In the genomic region with DNA sequence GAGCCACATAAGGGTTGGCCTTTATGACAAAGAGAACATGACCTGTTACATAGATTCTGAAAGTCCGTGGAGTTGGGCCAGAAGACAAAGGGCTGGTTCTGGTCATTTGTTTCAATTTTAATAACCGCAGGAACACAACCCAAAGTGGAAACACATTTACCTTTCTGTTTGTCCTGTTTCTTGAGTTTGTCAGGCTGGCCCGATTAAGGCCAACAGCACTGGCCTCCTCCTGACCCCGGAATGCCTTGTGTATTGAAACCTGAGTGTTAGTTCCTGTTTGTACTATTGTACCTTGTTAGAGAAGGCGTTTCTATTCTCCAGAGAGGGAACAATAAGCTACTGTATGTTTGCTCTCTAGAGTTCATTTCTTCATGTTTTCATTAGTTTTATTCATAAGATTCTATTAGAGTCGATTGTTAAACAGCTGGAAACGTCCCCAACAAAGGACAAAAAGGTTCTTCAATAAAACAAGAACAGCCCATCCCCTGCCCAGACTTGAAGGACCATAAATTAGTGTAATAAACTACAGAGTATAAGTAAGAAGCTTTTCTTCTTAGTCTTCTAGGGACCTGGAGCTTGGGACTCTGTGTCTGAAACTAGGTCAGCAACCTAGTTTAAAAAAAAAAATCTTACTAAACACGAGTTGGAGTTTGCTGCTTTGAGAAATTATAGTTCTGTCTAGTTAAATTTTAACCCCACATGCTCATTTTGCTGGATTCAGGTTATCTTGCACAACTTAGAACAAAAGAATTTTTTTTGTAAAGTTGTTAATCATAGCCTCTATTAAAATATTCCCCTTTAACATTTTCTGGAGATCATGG, we compare ENCODE assay signal across 15 mouse cellular contexts. TPM values are rescaled to one million over a fixed set of nuclear protein-coding genes. Genes with fewer than 3 reads are reported as not detected.
DNase-seq lines count a peak whose midpoint lies in the region; ATAC-seq and TF ChIP-seq lines count a peak whose summit lies in the region.
"Had no signal": no experiment of that assay in that cellular context is flagged by ENCODE, and none has a peak within 500 bp of the region (broad histone marks: within the 10 kb centered on the region; RNA-seq: fewer than 3 reads in every experiment).

No protein-coding gene starts in this region.

- peak; percentile 28 for DNase-seq in lung, postnatal 36 days
- DNase-seq in lung, postnatal 4 days, result no peak
- DNase-seq in embryonic facial prominence, embryonic 11.5 days (ENCODE audit: low spot score), result peak; percentile 37
- peak; percentile 63 for DNase-seq in stomach, postnatal 0 days (ENCODE audit: low spot score)
- DNase-seq in forebrain, embryonic 11.5 days (ENCODE audit: low spot score), result no peak
- DNase-seq in liver, postnatal 0 days, result no peak
- DNase-seq: cerebellum, adult 11-12 months; gastrocnemius, postnatal 10 days; heart, postnatal 14 days had no signal

- H3K9ac ChIP-seq in embryonic facial prominence, embryonic 11.5 days (replicated peaks; ENCODE audit: low read length), result no peak overlapping the region
- no peak overlapping the region for H3K9ac ChIP-seq in intestine, postnatal 0 days (ENCODE audit: low read depth, low read length)
- no peak overlapping the region for H3K9ac ChIP-seq in stomach, postnatal 0 days (ENCODE audit: low read length)
- no peak overlapping the region for H3K9ac ChIP-seq in forebrain, embryonic 11.5 days (ENCODE audit: low read length)
- H3K9ac ChIP-seq in liver, postnatal 0 days (replicated peaks), result no peak overlapping the region
- H3K9ac ChIP-seq: forebrain, embryonic 13.5 days; liver, embryonic 15.5 days had no signal

- TF ChIP-seq CTCF in intestine, postnatal 0 days (IDR thresholded peaks at IDR 0.05; ENCODE audit: low read depth), result no peak
- TF ChIP-seq CTCF in stomach, postnatal 0 days (IDR thresholded peaks at IDR 0.05; ENCODE audit: low read depth), result no peak
- no peak for TF ChIP-seq CTCF in liver, postnatal 0 days (IDR thresholded peaks at IDR 0.05; ENCODE audit: low read depth)

- H3K36me3 ChIP-seq in embryonic facial prominence, embryonic 11.5 days (replicated peaks; ENCODE audit: control insufficient read depth, insufficient read depth, low read depth, low read length), result no peaks in the 10 kb centered on the region
- H3K36me3 ChIP-seq in intestine, postnatal 0 days (ENCODE audit: control insufficient read depth, insufficient read depth), result no peaks in the 10 kb centered on the region
- no peaks in the 10 kb centered on the region for H3K36me3 ChIP-seq in stomach, postnatal 0 days (ENCODE audit: control insufficient read depth, insufficient read depth, low read length)
- H3K36me3 ChIP-seq in forebrain, embryonic 11.5 days (ENCODE audit: control insufficient read depth, insufficient read depth, low read length), result no peaks in the 10 kb centered on the region
- H3K36me3 ChIP-seq in liver, postnatal 0 days (replicated peaks; ENCODE audit: insufficient read depth, low read length), result no peaks in the 10 kb centered on the region
- H3K36me3 ChIP-seq: liver, embryonic 15.5 days had no signal

- no peak overlapping the region for H3K4me3 ChIP-seq in embryonic facial prominence, embryonic 11.5 days (ENCODE audit: low read depth, low read length)
- H3K4me3 ChIP-seq in intestine, postnatal 0 days (ENCODE audit: low read depth, low read length), result no peak overlapping the region
- no peak overlapping the region for H3K4me3 ChIP-seq in stomach, postnatal 0 days (ENCODE audit: low read depth, low read length)
- H3K4me3 ChIP-seq in forebrain, embryonic 11.5 days (ENCODE audit: low read depth, low read length), result no peak overlapping the region
- no peak overlapping the region for H3K4me3 ChIP-seq in liver, postnatal 0 days (ENCODE audit: low read depth, low read length)
- H3K4me3 ChIP-seq: forebrain, embryonic 13.5 days; left cerebral cortex, adult 2 months; liver, embryonic 15.5 days had no signal

- ATAC-seq in embryonic facial prominence, embryonic 11.5 days (replicated peaks; ENCODE audit: insufficient number of reproducible peaks, low FRiP score, low TSS enrichment, low read depth), result no peak
- ATAC-seq in intestine, postnatal 0 days, result peak; percentile 83
- peak; percentile 89 for ATAC-seq in stomach, postnatal 0 days (ENCODE audit: low FRiP score, low TSS enrichment)
- no peak for ATAC-seq in forebrain, embryonic 11.5 days (replicated peaks; ENCODE audit: low FRiP score)
- no peak for ATAC-seq in liver, postnatal 0 days
- ATAC-seq: CD4-positive, CD25-positive, alpha-beta regulatory T cell, adult 4 months; forebrain, embryonic 13.5 days; hindbrain, embryonic 16.5 days had no signal

- H3K27me3 ChIP-seq in embryonic facial prominence, embryonic 11.5 days (ENCODE audit: control insufficient read depth, insufficient read depth, low read length), result no peaks in the 10 kb centered on the region
- no peaks in the 10 kb centered on the region for H3K27me3 ChIP-seq in intestine, postnatal 0 days (replicated peaks; ENCODE audit: control insufficient read depth, insufficient read depth, low read length)
- no peaks in the 10 kb centered on the region for H3K27me3 ChIP-seq in stomach, postnatal 0 days (ENCODE audit: control insufficient read depth, insufficient read depth, low read length)
- H3K27me3 ChIP-seq in forebrain, embryonic 11.5 days (ENCODE audit: control insufficient read depth, insufficient read depth, low read length), result no peaks in the 10 kb centered on the region
- H3K27me3 ChIP-seq in liver, postnatal 0 days (ENCODE audit: insufficient read depth, low read length), result no peaks in the 10 kb centered on the region
- H3K27me3 ChIP-seq: forebrain, embryonic 13.5 days; liver, embryonic 15.5 days had no signal

- WGBS in embryonic facial prominence, embryonic 11.5 days, result 39% methylated on average over 8 of the region's 8 CpGs
- WGBS in intestine, postnatal 0 days, result 27% methylated on average over 8 of the region's 8 CpGs
- WGBS in stomach, postnatal 0 days, result 35% methylated on average over 8 of the region's 8 CpGs
- WGBS in forebrain, embryonic 11.5 days, result 60% methylated on average over 8 of the region's 8 CpGs
- WGBS in liver, postnatal 0 days (ENCODE audit: insufficient replicate concordance), result 55% methylated on average over 8 of the region's 8 CpGs

- H3K9me3 ChIP-seq in embryonic facial prominence, embryonic 11.5 days (replicated peaks; ENCODE audit: control insufficient read depth, low read length), result no peaks in the 10 kb centered on the region
- no peaks in the 10 kb centered on the region for H3K9me3 ChIP-seq in intestine, postnatal 0 days (ENCODE audit: control insufficient read depth)
- H3K9me3 ChIP-seq in stomach, postnatal 0 days (ENCODE audit: control insufficient read depth, low read length), result no peaks in the 10 kb centered on the region
- H3K9me3 ChIP-seq in forebrain, embryonic 11.5 days (ENCODE audit: control insufficient read depth, low read length), result no peaks in the 10 kb centered on the region
- no peaks in the 10 kb centered on the region for H3K9me3 ChIP-seq in liver, postnatal 0 days (ENCODE audit: low read length)
- H3K9me3 ChIP-seq: forebrain, embryonic 13.5 days; liver, embryonic 15.5 days had no signal

- no peak overlapping the region for H3K27ac ChIP-seq in embryonic facial prominence, embryonic 11.5 days (replicated peaks; ENCODE audit: low read depth, low read length)
- H3K27ac ChIP-seq in intestine, postnatal 0 days (ENCODE audit: low read depth, low read length), result peak overlapping the region; percentile 37
- peak overlapping the region; percentile 78 for H3K27ac ChIP-seq in stomach, postnatal 0 days (replicated peaks)
- no peak overlapping the region for H3K27ac ChIP-seq in forebrain, embryonic 11.5 days (ENCODE audit: low read depth, low read length)
- H3K27ac ChIP-seq in liver, postnatal 0 days (ENCODE audit: low read depth), result no peak overlapping the region
- H3K27ac ChIP-seq: forebrain, embryonic 13.5 days; left cerebral cortex, adult 2 months; liver, embryonic 15.5 days had no signal

- no peak for TF ChIP-seq EP300 in stomach, postnatal 0 days (optimal IDR thresholded peaks at IDR 0.05)
- TF ChIP-seq EP300 in liver, postnatal 0 days (IDR thresholded peaks at IDR 0.05; ENCODE audit: low read depth), result no peak

- H3K4me2 ChIP-seq in embryonic facial prominence, embryonic 11.5 days (ENCODE audit: low read depth, low read length), result no peak overlapping the region
- peak overlapping the region; percentile 10; the same call in 1 of the 2 replicates for H3K4me2 ChIP-seq in intestine, postnatal 0 days (replicated peaks; ENCODE audit: low read depth)
- no peak overlapping the region for H3K4me2 ChIP-seq in stomach, postnatal 0 days (replicated peaks; ENCODE audit: low read depth)
- H3K4me2 ChIP-seq in forebrain, embryonic 11.5 days (ENCODE audit: low read depth, low read length, severe bottlenecking), result no peak overlapping the region
- no peak overlapping the region for H3K4me2 ChIP-seq in liver, postnatal 0 days (ENCODE audit: low read depth, low read length)
- H3K4me2 ChIP-seq: forebrain, embryonic 13.5 days; liver, embryonic 15.5 days had no signal

- no peaks in the 10 kb centered on the region for H3K4me1 ChIP-seq in embryonic facial prominence, embryonic 11.5 days (ENCODE audit: control insufficient read depth, insufficient read depth, low read length)
- H3K4me1 ChIP-seq in intestine, postnatal 0 days (replicated peaks; ENCODE audit: control insufficient read depth, insufficient read depth, low read length), result no peaks in the 10 kb centered on the region
- peaks cover 6% of the 10 kb centered on the region for H3K4me1 ChIP-seq in stomach, postnatal 0 days (replicated peaks; ENCODE audit: control insufficient read depth, insufficient read depth)
- no peaks in the 10 kb centered on the region for H3K4me1 ChIP-seq in forebrain, embryonic 11.5 days (replicated peaks; ENCODE audit: control insufficient read depth, insufficient read depth, low read length)
- H3K4me1 ChIP-seq in liver, postnatal 0 days (ENCODE audit: insufficient read depth), result peaks cover 13% of the 10 kb centered on the region; the same call in 1 of the 2 replicates
- H3K4me1 ChIP-seq: forebrain, embryonic 13.5 days had no signal

RNA-seq across cellular contexts. Expression of gene Fbxw7, which starts 40.6 kb away (rescaled TPM):
- polyA plus RNA-seq in embryonic facial prominence, embryonic 11.5 days (2014; fragmentation: Nextera tagmentation; extraction: Ambion mirVana), result 11.7 and 13.1 TPM in 2 replicates
- 5.6 and 5.7 TPM in 2 replicates for polyA plus RNA-seq in intestine, postnatal 0 days (2015; fragmentation: Nextera tagmentation; extraction: Ambion mirVana)
- polyA plus RNA-seq in stomach, postnatal 0 days (2015; fragmentation: Nextera tagmentation; extraction: Ambion mirVana), result 6.7 and 7.4 TPM in 2 replicates
- 19.5 and 20.5 TPM in 2 replicates for polyA plus RNA-seq in forebrain, embryonic 11.5 days (2014; fragmentation: Nextera tagmentation; extraction: Ambion mirVana)
- polyA plus RNA-seq in liver, postnatal 0 days (2015; fragmentation: Nextera tagmentation; extraction: Ambion mirVana), result 2.4 and 2.8 TPM in 2 replicates

Comparison
In these comparisons a context has a peak if more than half of its experiments do, and no peak if none do; other contexts are left out.
1. DNase-seq: peak in lung, postnatal 36 days (single experiment), embryonic facial prominence, embryonic 11.5 days (single experiment) and stomach, postnatal 0 days (single experiment); none in lung, postnatal 4 days (0 of 2), forebrain, embryonic 11.5 days (single experiment) and liver, postnatal 0 days (single experiment).
2. ATAC-seq: peak in intestine, postnatal 0 days (single experiment) and stomach, postnatal 0 days (single experiment); none in embryonic facial prominence, embryonic 11.5 days (single experiment), forebrain, embryonic 11.5 days (single experiment) and liver, postnatal 0 days (single experiment).
3. H3K27ac ChIP-seq: peak in intestine, postnatal 0 days (single experiment) and stomach, postnatal 0 days (single experiment); none in embryonic facial prominence, embryonic 11.5 days (single experiment), forebrain, embryonic 11.5 days (single experiment) and liver, postnatal 0 days (single experiment).